Mouse (Mus musculus) forelimb bud, embryonic 11.5 days (tissue): ENCODE data around the gene Rps6ka4.

ENCODE experiments used
- DNase-seq: peaks from one replicate; pipeline ENCODE4 v3.0.0-alpha.2; 2012; ENCODE audit warnings: low read depth, low spot score

Gene Rps6ka4

GRCm38 (mm10) chr19:6840475-6841291 is at the start of gene Rps6ka4:
Gene Rps6ka4, minus strand, starts transcription at chr19:6840636.
- DNase-seq, result no peak

GRCm38 (mm10) chr19:6877965-6878364 is 37.5 kb upstream of the Rps6ka4 start:
- DNase-seq, result no peak

- no peak for DNase-seq
These were observed 36.4 kb upstream of the Rps6ka4 start for GRCm38 (mm10) chr19:6876799-6877198.

- DNase-seq, result no peak
These were observed 35.4 kb upstream of the Rps6ka4 start for GRCm38 (mm10) chr19:6875834-6876233.

- no peak for DNase-seq
These were observed 33.8 kb upstream of the Rps6ka4 start for GRCm38 (mm10) chr19:6874257-6874656.

- no peak for DNase-seq
These were observed 32.3 kb upstream of the Rps6ka4 start for GRCm38 (mm10) chr19:6872701-6873100.

GRCm38 (mm10) chr19:6871574-6872271 is 31.3 kb upstream of the Rps6ka4 start:
- no peak for DNase-seq

GRCm38 (mm10) chr19:6869355-6869754 is 28.9 kb upstream of the Rps6ka4 start:
- DNase-seq, result no peak

GRCm38 (mm10) chr19:6861451-6861850 is 21.0 kb upstream of the Rps6ka4 start:
- DNase-seq, result no peak

GRCm38 (mm10) chr19:6860706-6861105 is 20.3 kb upstream of the Rps6ka4 start:
- no peak for DNase-seq

GRCm38 (mm10) chr19:6859971-6860370 is 19.5 kb upstream of the Rps6ka4 start:
- DNase-seq, result no peak

GRCm38 (mm10) chr19:6859032-6859651 is 18.7 kb upstream of the Rps6ka4 start:
- no peak for DNase-seq

GRCm38 (mm10) chr19:6858031-6858430 is 17.6 kb upstream of the Rps6ka4 start, which contains the start of gene Ccdc88b:
Gene Ccdc88b, minus strand, starts transcription at chr19:6858211.
- no peak for DNase-seq

GRCm38 (mm10) chr19:6857391-6858005 is 17.1 kb upstream of the Rps6ka4 start:
- no peak for DNase-seq

GRCm38 (mm10) chr19:6857003-6857360 is 16.5 kb upstream of the Rps6ka4 start:
- no peak for DNase-seq

GRCm38 (mm10) chr19:6856281-6857002 is 16.0 kb upstream of the Rps6ka4 start:
- peak; percentile 43 for DNase-seq

GRCm38 (mm10) chr19:6855225-6856031 is 15.0 kb upstream of the Rps6ka4 start:
- DNase-seq, result peak; percentile 60

- no peak for DNase-seq
These were observed 14.2 kb upstream of the Rps6ka4 start for GRCm38 (mm10) chr19:6854658-6855057.

- no peak for DNase-seq
These were observed 13.5 kb upstream of the Rps6ka4 start for GRCm38 (mm10) chr19:6853903-6854302.
